Mouse (Mus musculus) testis, adult 2 months (tissue): ENCODE data around the gene Usp12.

Experiments
- CTCF ChIP-seq: fragments of 200-500 bp; IDR thresholded peaks from 2 replicates; pipeline ENCODE4 v1.5.1; 2012; ENCODE audit warnings: low read depth, mild to moderate bottlenecking, inconsistent platforms, low read length, moderate library complexity; ENCODE audit not compliant: control insufficient read depth, insufficient read depth, insufficient replicate concordance
- POLR2A ChIP-seq: fragments of 200-500 bp; IDR thresholded peaks from 2 replicates; pipeline ENCODE4 v1.6.1; 2012; ENCODE audit warnings: low read depth, mild to moderate bottlenecking, inconsistent platforms, low read length, moderate library complexity; ENCODE audit not compliant: control insufficient read depth

- TF ChIP-seq POLR2A = no peak
- no peak for TF ChIP-seq CTCF
These were observed 15.1 kb upstream of the Usp12 start for GRCm38 (mm10) chr5:146809951-146810350.
